Mouse (Mus musculus): ENCODE measurements at regions not wholly inside any gene's neighbourhood (a gene's known extent, or its start where the extent isn't known, plus 50 kb on each side); places are given as distances from the start of the nearest gene placed in this dataset.

DNA sequence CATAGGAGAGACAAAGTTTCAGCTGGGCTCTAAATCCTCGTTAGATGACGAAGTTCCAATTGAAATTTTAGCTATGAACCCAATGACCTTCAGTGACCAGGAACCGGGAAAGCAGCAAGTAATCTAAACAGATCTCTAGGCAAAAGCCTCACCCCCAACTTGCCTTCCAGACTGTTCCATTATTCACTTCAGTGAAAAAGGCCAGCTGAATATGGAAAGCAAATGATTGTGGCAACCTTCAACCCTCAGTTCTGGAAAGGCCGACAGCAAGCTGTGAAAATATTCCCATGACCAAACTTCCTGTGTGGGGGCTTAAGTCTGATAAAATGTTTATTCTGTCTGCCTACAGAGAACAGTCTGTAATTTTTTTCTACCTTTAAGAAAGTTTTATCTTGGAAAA lies 252.5 kb upstream of the Nrip1 start:
- no peak for DNase-seq (ENCODE audit: low read depth)
- TF ChIP-seq POLR2A (IDR thresholded peaks at IDR 0.05; ENCODE audit: borderline replicate concordance, extremely low read depth, insufficient read depth, insufficient read length, poor library complexity, severe bottlenecking): no peak
- no peak for TF ChIP-seq CTCF (IDR thresholded peaks at IDR 0.05; ENCODE audit: borderline replicate concordance, extremely low read depth, insufficient read depth, insufficient read length)

- TF ChIP-seq POLR2A (IDR thresholded peaks at IDR 0.05; ENCODE audit: borderline replicate concordance, extremely low read depth, insufficient read depth, insufficient read length, poor library complexity, severe bottlenecking): no peak
- no peak for TF ChIP-seq CTCF (IDR thresholded peaks at IDR 0.05; ENCODE audit: borderline replicate concordance, extremely low read depth, insufficient read depth, insufficient read length)
- DNase-seq (ENCODE audit: low read depth): peak; percentile 59
Observed at GRCm38 (mm10) chr16:76621715-76622114, 248.1 kb upstream of the Nrip1 start.

DNA sequence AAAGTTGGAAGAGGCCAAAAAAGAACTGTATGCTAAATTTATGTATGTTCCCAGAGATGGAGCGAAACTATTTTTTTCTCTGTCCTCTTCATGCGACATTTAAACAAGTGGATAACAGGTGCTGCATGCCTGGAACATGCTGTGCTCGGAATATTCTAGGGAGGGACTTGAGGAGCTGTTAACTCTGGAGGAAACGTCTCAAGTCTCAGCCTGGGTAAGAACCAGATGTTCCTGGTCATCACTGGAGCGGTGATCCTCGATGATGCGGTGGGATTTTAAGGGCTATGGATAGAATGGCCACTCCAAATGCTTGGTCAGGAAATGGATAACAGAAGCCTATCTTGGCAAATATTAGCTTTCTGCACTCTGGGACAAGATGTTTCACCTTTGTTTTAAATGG lies 244.7 kb upstream of the Nrip1 start:
- no peak for DNase-seq (ENCODE audit: low read depth)
- TF ChIP-seq CTCF (IDR thresholded peaks at IDR 0.05; ENCODE audit: borderline replicate concordance, extremely low read depth, insufficient read depth, insufficient read length) (no peak), POLR2A (IDR thresholded peaks at IDR 0.05; ENCODE audit: borderline replicate concordance, extremely low read depth, insufficient read depth, insufficient read length, poor library complexity, severe bottlenecking) (no peak)

- no peak for DNase-seq (ENCODE audit: low read depth)
- TF ChIP-seq CTCF (IDR thresholded peaks at IDR 0.05; ENCODE audit: borderline replicate concordance, extremely low read depth, insufficient read depth, insufficient read length): no peak
- no peak for TF ChIP-seq POLR2A (IDR thresholded peaks at IDR 0.05; ENCODE audit: borderline replicate concordance, extremely low read depth, insufficient read depth, insufficient read length, poor library complexity, severe bottlenecking)
Observed at GRCm38 (mm10) chr16:76611061-76611460, 237.4 kb upstream of the Nrip1 start.

- TF ChIP-seq CTCF (IDR thresholded peaks at IDR 0.05; ENCODE audit: borderline replicate concordance, extremely low read depth, insufficient read depth, insufficient read length): no peak
- TF ChIP-seq POLR2A (IDR thresholded peaks at IDR 0.05; ENCODE audit: borderline replicate concordance, extremely low read depth, insufficient read depth, insufficient read length, poor library complexity, severe bottlenecking): no peak
- no peak for DNase-seq (ENCODE audit: low read depth)
Observed at GRCm38 (mm10) chr16:76604914-76605313, 231.3 kb upstream of the Nrip1 start.

DNA sequence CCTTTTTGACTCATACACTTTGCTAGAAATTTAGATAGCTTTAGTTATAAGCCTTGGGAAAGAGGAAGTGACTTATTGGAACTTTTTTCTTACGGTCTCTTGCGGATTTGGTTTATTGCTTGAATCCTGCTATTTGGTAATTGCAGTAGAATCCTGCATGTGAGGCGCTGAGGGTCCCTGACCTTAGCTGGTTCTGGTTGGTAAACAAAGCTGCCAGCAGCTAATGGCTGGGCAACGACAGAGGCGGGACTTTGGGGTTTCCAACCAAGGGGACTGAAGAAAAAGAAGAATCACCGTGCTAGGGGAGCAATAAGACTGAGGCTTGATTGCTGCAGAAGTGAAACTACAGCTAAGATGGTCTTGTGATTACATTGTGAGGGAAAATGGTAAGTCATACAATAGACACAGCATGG lies 230.2 kb upstream of the Nrip1 start:
- TF ChIP-seq POLR2A (IDR thresholded peaks at IDR 0.05; ENCODE audit: borderline replicate concordance, extremely low read depth, insufficient read depth, insufficient read length, poor library complexity, severe bottlenecking) (no peak), CTCF (IDR thresholded peaks at IDR 0.05; ENCODE audit: borderline replicate concordance, extremely low read depth, insufficient read depth, insufficient read length) (no peak)
- no peak for DNase-seq (ENCODE audit: low read depth)

GRCm38 (mm10) chr16:76603431-76603830 lies 229.8 kb upstream of the Nrip1 start:
- DNase-seq (ENCODE audit: low read depth): no peak
- TF ChIP-seq POLR2A (IDR thresholded peaks at IDR 0.05; ENCODE audit: borderline replicate concordance, extremely low read depth, insufficient read depth, insufficient read length, poor library complexity, severe bottlenecking) (no peak), CTCF (IDR thresholded peaks at IDR 0.05; ENCODE audit: borderline replicate concordance, extremely low read depth, insufficient read depth, insufficient read length) (no peak)

- DNase-seq (ENCODE audit: low read depth): peak; percentile 82
- TF ChIP-seq POLR2A (IDR thresholded peaks at IDR 0.05; ENCODE audit: borderline replicate concordance, extremely low read depth, insufficient read depth, insufficient read length, poor library complexity, severe bottlenecking) (no peak), CTCF (IDR thresholded peaks at IDR 0.05; ENCODE audit: borderline replicate concordance, extremely low read depth, insufficient read depth, insufficient read length) (no peak)
Observed at GRCm38 (mm10) chr16:76600131-76600530, 226.5 kb upstream of the Nrip1 start.

GRCm38 (mm10) chr16:76591956-76592768 lies 218.5 kb upstream of the Nrip1 start:
- peak; percentile 74 for DNase-seq (ENCODE audit: low read depth)
- TF ChIP-seq POLR2A (IDR thresholded peaks at IDR 0.05; ENCODE audit: borderline replicate concordance, extremely low read depth, insufficient read depth, insufficient read length, poor library complexity, severe bottlenecking): no peak
- no peak for TF ChIP-seq CTCF (IDR thresholded peaks at IDR 0.05; ENCODE audit: borderline replicate concordance, extremely low read depth, insufficient read depth, insufficient read length)

GRCm38 (mm10) chr16:76589791-76590190 lies 216.2 kb upstream of the Nrip1 start:
- no peak for DNase-seq (ENCODE audit: low read depth)
- TF ChIP-seq CTCF (IDR thresholded peaks at IDR 0.05; ENCODE audit: borderline replicate concordance, extremely low read depth, insufficient read depth, insufficient read length) (no peak), POLR2A (IDR thresholded peaks at IDR 0.05; ENCODE audit: borderline replicate concordance, extremely low read depth, insufficient read depth, insufficient read length, poor library complexity, severe bottlenecking) (no peak)

- no peak for DNase-seq (ENCODE audit: low read depth)
- TF ChIP-seq POLR2A (IDR thresholded peaks at IDR 0.05; ENCODE audit: borderline replicate concordance, extremely low read depth, insufficient read depth, insufficient read length, poor library complexity, severe bottlenecking) (no peak), CTCF (IDR thresholded peaks at IDR 0.05; ENCODE audit: borderline replicate concordance, extremely low read depth, insufficient read depth, insufficient read length) (no peak)
Observed at GRCm38 (mm10) chr16:76577206-76577605, 203.6 kb upstream of the Nrip1 start.

GRCm38 (mm10) chr16:76575281-76575680 lies 201.7 kb upstream of the Nrip1 start:
- no peak for TF ChIP-seq POLR2A (IDR thresholded peaks at IDR 0.05; ENCODE audit: borderline replicate concordance, extremely low read depth, insufficient read depth, insufficient read length, poor library complexity, severe bottlenecking)
- no peak for TF ChIP-seq CTCF (IDR thresholded peaks at IDR 0.05; ENCODE audit: borderline replicate concordance, extremely low read depth, insufficient read depth, insufficient read length)
- DNase-seq (ENCODE audit: low read depth): peak; percentile 61

Measured in brain, embryonic 14.5 days (tissue).